Mouse (Mus musculus) liver, adult 2 months (tissue): ENCODE measurements around the gene Lypla2.

Experiments
- CTCF ChIP-seq: fragments of 200-500 bp; IDR thresholded peaks from 2 replicates; pipeline ENCODE4 v1.5.1; 2011; ENCODE audit warnings: low read depth, low read length, control low read depth
- POLR2A ChIP-seq: fragments of 200-500 bp; IDR thresholded peaks from 2 replicates; pipeline ENCODE4 v1.6.1; 2011; ENCODE audit warnings: low read length, control low read depth; ENCODE audit not compliant: insufficient read depth; ENCODE audit errors: extremely low read depth

- no peak for TF ChIP-seq POLR2A
- TF ChIP-seq CTCF = no peak
Measured at GRCm38 (mm10) chr4:135965113-135965512, 7.3 kb downstream of the Lypla2 start.
